Mouse (Mus musculus) testis, adult 2 months (tissue): ENCODE results near the gene Rpl38.
"Not testable (repeated sequence)": the region's sequence is repeated elsewhere in the genome, so short reads cannot be mapped to it uniquely, and the experiment has no call there.

Experiments
- CTCF ChIP-seq: fragments of 200-500 bp; IDR thresholded peaks from 2 replicates; pipeline ENCODE4 v1.5.1; 2012; ENCODE audit warnings: low read depth, mild to moderate bottlenecking, inconsistent platforms, low read length, moderate library complexity; ENCODE audit not compliant: control insufficient read depth, insufficient read depth, insufficient replicate concordance
- POLR2A ChIP-seq: fragments of 200-500 bp; IDR thresholded peaks from 2 replicates; pipeline ENCODE4 v1.6.1; 2012; ENCODE audit warnings: low read depth, mild to moderate bottlenecking, inconsistent platforms, low read length, moderate library complexity; ENCODE audit not compliant: control insufficient read depth

- TF ChIP-seq CTCF, POLR2A: not testable (repeated sequence)
Measured at GRCm38 (mm10) chr11:114667932-114668285, 415 bp upstream of the Rpl38 start.
